Mouse (Mus musculus): ENCODE data around the gene Vps39. TPM values are rescaled to one million over a fixed set of nuclear protein-coding genes. Genes with fewer than 3 reads are reported as not detected.
A peak's percentile ranks its signal among the peaks of the same experiment; 100 is the strongest.

Vps39 gene
- total RNA-seq, 2 experiments from 2014 or later, result 33.9 to 36.7 TPM

GRCm38 (mm10) chr2:120299866-120300265 is 53.1 kb downstream of the Vps39 start:
- no peak for DNase-seq

GRCm38 (mm10) chr2:120296160-120296559 is 56.8 kb downstream of the Vps39 start:
- DNase-seq, result no peak

DNA sequence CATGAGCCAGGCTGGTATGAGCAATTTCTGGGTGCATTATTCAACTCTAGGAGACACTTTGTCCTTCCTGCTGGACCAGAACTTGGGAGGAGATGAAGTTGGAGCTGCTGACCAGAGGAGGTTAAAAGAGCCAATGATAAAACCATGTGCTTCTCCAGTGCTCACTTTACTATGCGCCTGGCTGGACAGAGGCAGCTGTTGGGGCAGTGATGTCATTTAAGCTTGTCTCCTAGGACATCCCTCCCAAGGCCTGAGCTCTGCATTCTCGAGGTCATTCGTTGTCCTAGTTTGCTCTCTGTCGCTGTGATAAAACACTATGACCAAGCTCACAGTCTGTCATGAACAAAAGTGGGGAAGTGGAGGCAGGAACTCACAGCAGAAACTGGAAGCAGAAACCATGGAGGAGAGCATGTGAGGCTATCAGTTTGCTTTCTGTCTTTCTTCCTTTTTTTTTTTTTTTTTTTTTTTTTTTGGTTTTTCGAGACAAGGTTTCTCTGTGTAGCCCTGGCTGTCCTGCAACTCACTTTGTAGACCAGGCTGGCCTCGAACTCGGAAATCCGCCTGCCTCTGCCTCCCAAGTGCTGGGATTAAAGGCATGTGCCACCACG is 61.4 kb downstream of the Vps39 start:
- DNase-seq, result peak; percentile 31

DNA sequence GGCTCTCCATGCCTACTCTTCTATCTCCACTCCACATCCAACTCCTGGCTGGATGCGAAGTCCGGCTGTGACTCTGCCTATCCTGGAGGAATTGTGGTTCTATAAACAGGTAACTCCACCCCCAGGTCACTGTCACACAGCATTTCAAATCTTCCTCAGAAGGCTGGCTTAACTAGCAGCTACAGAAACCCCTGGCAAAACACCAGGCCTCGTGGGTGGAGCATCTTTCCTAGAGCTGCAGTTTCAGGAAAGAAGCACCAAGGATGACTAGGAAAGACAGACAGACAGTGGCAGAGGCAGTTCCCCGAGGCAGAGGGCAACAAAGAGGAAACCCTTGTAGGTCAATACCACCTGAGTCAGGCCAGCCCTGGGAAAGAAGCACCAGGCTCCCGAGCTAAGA is 63.9 kb downstream of the Vps39 start, which contains the start of gene Pla2g4d:
TSS of gene Pla2g4d (minus strand) at position 203 of the 400 bp plus-strand sequence.
- no peak for DNase-seq

DNA sequence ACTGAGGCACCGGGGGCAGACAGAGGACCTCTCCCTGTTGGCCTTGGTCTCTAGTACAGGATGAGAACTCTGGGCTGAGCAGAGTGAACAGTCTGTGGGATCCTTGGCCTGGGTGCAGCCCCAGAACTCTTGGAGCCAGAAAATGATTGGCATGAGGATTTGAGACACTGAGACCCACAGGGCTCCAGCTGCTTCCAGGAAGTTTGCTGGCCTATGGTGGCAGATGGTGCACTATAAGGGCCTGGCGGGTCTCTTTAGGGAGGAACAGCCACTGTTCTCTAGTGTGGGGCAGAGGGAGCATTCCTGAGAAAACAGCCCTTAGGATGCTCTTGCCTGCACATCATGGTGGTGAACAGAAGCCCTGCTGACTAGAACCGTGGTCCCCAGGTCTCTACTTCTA is 64.5 kb downstream of the Vps39 start:
- DNase-seq, result no peak

GRCm38 (mm10) chr2:120285639-120286038 is 67.3 kb downstream of the Vps39 start:
- no peak for DNase-seq

- DNase-seq, result no peak
Observed at GRCm38 (mm10) chr2:120284705-120285104, 68.2 kb downstream of the Vps39 start.

GRCm38 (mm10) chr2:120284094-120284493 is 68.8 kb downstream of the Vps39 start:
- DNase-seq, result peak; percentile 51

DNA sequence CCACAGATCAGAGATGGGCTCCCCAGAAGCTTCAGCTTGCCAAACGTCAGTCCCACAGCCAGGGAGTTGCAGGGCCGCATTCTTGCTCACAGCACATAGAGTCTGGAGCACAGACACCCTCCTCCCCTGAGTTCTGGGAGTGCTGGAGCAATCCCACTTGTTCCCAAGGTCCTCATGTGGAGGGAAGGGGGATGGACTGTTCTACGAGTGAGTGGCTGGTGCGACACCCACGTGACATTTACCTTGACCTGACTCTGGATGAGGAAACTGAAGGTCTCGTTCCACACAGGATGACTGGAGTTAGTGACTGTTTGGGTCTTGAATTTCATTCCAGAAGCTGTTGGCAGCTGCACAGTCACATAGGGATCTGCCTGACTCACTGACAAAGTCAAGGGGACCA is 69.4 kb downstream of the Vps39 start:
- peak; percentile 63 for DNase-seq

GRCm38 (mm10) chr2:120281221-120281620 is 71.7 kb downstream of the Vps39 start:
- DNase-seq, result no peak

- DNase-seq, result peak; percentile 73
Observed at GRCm38 (mm10) chr2:120279961-120280360, 73.0 kb downstream of the Vps39 start.

- no peak for DNase-seq
Observed at GRCm38 (mm10) chr2:120276951-120277350, 76.0 kb downstream of the Vps39 start.

DNA sequence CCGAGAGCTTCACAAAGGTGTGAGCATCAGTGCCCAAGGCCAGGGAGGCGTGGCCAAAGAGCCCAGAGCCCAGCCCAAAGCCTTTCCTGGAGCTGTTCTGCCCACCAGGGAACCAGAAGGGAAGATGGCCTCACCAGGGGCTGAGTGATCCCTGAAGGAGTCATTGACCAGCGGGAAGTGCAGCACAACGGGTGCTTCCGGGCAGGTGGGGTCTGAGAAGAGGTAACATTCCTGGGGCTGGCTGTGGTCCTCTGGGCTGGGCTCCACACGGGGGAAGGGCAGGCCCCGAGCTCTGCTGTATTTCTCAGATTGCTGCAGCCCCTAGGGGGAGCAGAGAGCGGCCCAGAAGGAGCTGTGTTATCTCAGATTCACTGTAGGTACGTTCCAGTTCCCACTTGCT is 84.3 kb downstream of the Vps39 start:
- no peak for DNase-seq

Other genes starting within 250 kb of the Vps39 start
- 10 to 100 TPM; 38.0 to 39.6 TPM for gene Ehd4, start 198.5 kb downstream of the Vps39 start, total RNA-seq (2021)
- 1 to 10 TPM in 1 of 2 experiments, under 1 TPM in 1; 0.99 to 3.6 TPM for gene Pla2g4e, start 107.8 kb downstream of the Vps39 start, total RNA-seq (2021)
- gene Pla2g4d, start 63.9 kb downstream of the Vps39 start, total RNA-seq (2021), result under 1 TPM in 1 of 2 experiments, not detected in 1; 0.12 TPM
- under 1 TPM in 1 of 2 experiments, not detected in 1; 0.12 TPM for gene Pla2g4f, start 39.0 kb downstream of the Vps39 start, total RNA-seq (2021)
- 10 to 100 TPM; 30.3 to 45.3 TPM for gene Ganc, start 50.8 kb upstream of the Vps39 start, total RNA-seq (2021)
- gene Tmem87a, start 51.0 kb upstream of the Vps39 start, total RNA-seq (2021), result 10 to 100 TPM; 30.7 to 38.3 TPM
- 1 to 10 TPM; 4.7 to 6.5 TPM for gene Capn3, start 102.9 kb upstream of the Vps39 start, total RNA-seq (2021)
- gene Zfp106, start 210.7 kb upstream of the Vps39 start, total RNA-seq (2021), result 100 to 1,000 TPM in 1 of 2 experiments, 10 to 100 TPM in 1; 85.6 to 107 TPM
- 10 to 100 TPM; 45.7 to 53.2 TPM for gene Snap23, start 214.5 kb upstream of the Vps39 start, total RNA-seq (2021)